Mouse (Mus musculus) lung, embryonic 16.5 days (tissue): ENCODE results near the gene 1600014C23Rik. TPM values are rescaled to one million over a fixed set of nuclear protein-coding genes. Genes with fewer than 3 reads are reported as not detected.
A peak's percentile ranks its signal among the peaks of the same experiment; 100 is the strongest.

Source experiments
- ATAC-seq: fragments of 200-750 bp; cut with Nextera tagmentation; 2 replicates; pipeline ENCODE4 v1.8.0; 2017; ENCODE audit warnings: low read depth, mild to moderate bottlenecking, moderate library complexity
- H3K27ac ChIP-seq: fragments of 300-500 bp; sonication (generic); 2 replicates; pipeline ENCODE4 v1.5.1; 2014; ENCODE audit warnings: mild to moderate bottlenecking, control low read depth, low read length
- H3K27me3 ChIP-seq: fragments of 300-500 bp; sonication (generic); 2 replicates; pipeline ENCODE4 v1.6.1; 2014; ENCODE audit warnings: low read depth, low read length, mixed read lengths; ENCODE audit not compliant: control insufficient read depth, insufficient read depth
- H3K36me3 ChIP-seq: fragments of 300-500 bp; sonication (generic); 2 replicates; pipeline ENCODE4 v1.6.1; 2014; ENCODE audit warnings: low read length; ENCODE audit not compliant: control insufficient read depth, insufficient read depth
- H3K4me1 ChIP-seq: fragments of 300-500 bp; sonication (generic); replicated peaks from 2 replicates; pipeline ENCODE4 v1.6.1; 2014; ENCODE audit warnings: low read length, mixed read lengths; ENCODE audit not compliant: control insufficient read depth, insufficient read depth
- H3K4me2 ChIP-seq: fragments of 300-500 bp; sonication (generic); 2 replicates; pipeline ENCODE4 v1.6.1; 2014; ENCODE audit warnings: low read depth, low read length, control low read depth
- H3K4me3 ChIP-seq: fragments of 300-500 bp; sonication (generic); 2 replicates; pipeline ENCODE4 v1.5.1; 2014; ENCODE audit warnings: mild to moderate bottlenecking, low read length, control low read depth
- H3K9ac ChIP-seq: fragments of 300-500 bp; sonication (generic); 2 replicates; pipeline ENCODE4 v1.6.1; 2014; ENCODE audit warnings: low read length, control low read depth
- H3K9me3 ChIP-seq: fragments of 300-500 bp; sonication (generic); 2 replicates; pipeline ENCODE4 v1.6.1; 2016; ENCODE audit warnings: low read length; ENCODE audit not compliant: control insufficient read depth
- WGBS: fragments of 180-500 bp; shearing (Covaris S2); extraction: QIAGEN DNeasy Blood & Tissue Kit; methylation state at CpG from one replicate; pipeline ENCODE4 v1.1.7; 2014; 5-methylcytosine and 5-hydroxymethylcytosine counted together
- polyA plus RNA-seq: library from polyadenylated mRNA; unstranded; fragments of >200 nt; fragmentation: Nextera tagmentation; extraction: Ambion mirVana; gene quantifications from 2 replicates; pipeline ENCODE4 v1.2.1, GENCODE M21; 2015

Gene 1600014C23Rik
- polyA plus RNA-seq, 1 experiment from 2014 or later = not detected

DNA sequence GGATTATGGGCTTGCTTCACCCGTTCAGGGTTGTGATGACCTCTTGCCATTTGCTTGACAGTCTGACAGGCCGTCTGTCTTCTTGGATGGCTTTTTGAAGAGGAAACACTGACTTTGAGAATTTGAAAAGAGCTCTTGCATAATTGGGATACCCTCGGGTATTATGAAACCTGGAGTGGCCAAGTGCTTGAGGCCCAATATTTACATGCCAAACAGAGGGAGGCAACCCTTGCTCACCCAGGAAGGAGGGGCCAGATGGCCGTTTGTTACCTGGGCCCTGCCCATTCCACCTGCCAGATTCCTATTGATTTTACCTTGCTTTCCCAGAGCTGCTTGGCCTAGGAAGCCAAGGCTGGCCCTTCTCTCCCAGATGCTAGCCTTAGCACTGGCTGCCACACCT lies 31.4 kb downstream of the 1600014C23Rik start:
- no peaks in the 10 kb centered on the region for H3K9me3 ChIP-seq

GRCm38 (mm10) chr17:45701236-45701591 lies 32.4 kb downstream of the 1600014C23Rik start:
- Histone ChIP-seq H3K4me2 (no peak overlapping the region), H3K4me3 (no peak overlapping the region), H3K27ac (no peak overlapping the region), H3K9me3 (no peaks in the 10 kb centered on the region), H3K9ac (no peak overlapping the region), H3K27me3 (no peaks in the 10 kb centered on the region), H3K4me1 (peaks cover 26% of the 10 kb centered on the region), H3K36me3 (peaks cover 11% of the 10 kb centered on the region)
- no peak for ATAC-seq
- WGBS = 71% methylated on average over 9 of the region's 9 CpGs

More for the DNA sequence above, 31.4 kb downstream of the 1600014C23Rik start:
- H3K9ac ChIP-seq = no peak overlapping the region
- H3K27me3 ChIP-seq = no peaks in the 10 kb centered on the region
- no peak overlapping the region for H3K4me2 ChIP-seq
- H3K27ac ChIP-seq = peak overlapping the region; percentile 77
- ATAC-seq = peak; percentile 72; the same call in 1 of the 2 replicates
- H3K36me3 ChIP-seq = peaks cover 9% of the 10 kb centered on the region
- 21% methylated on average over 4 of the region's 4 CpGs for WGBS
- peaks cover 20% of the 10 kb centered on the region for H3K4me1 ChIP-seq
- H3K4me3 ChIP-seq = no peak overlapping the region

GRCm38 (mm10) chr17:45700496-45701235 lies 33.0 kb downstream of the 1600014C23Rik start:
- ATAC-seq = no peak

GRCm38 (mm10) chr17:45699039-45699740 lies 34.5 kb downstream of the 1600014C23Rik start:
- peaks cover 11% of the 10 kb centered on the region for H3K36me3 ChIP-seq
- peaks cover 39% of the 10 kb centered on the region for H3K4me1 ChIP-seq
- H3K4me3 ChIP-seq = no peak overlapping the region
- no peak overlapping the region for H3K4me2 ChIP-seq
- H3K27me3 ChIP-seq = no peaks in the 10 kb centered on the region
- H3K9me3 ChIP-seq = no peaks in the 10 kb centered on the region
- H3K9ac ChIP-seq = no peak overlapping the region
- WGBS = 61% methylated on average over 3 of the region's 3 CpGs
- ATAC-seq = no peak
- no peak overlapping the region for H3K27ac ChIP-seq

More at GRCm38 (mm10) chr17:45700496-45701235, 33.0 kb downstream of the 1600014C23Rik start:
- Histone ChIP-seq H3K27me3 (no peaks in the 10 kb centered on the region), H3K36me3 (peaks cover 11% of the 10 kb centered on the region), H3K4me3 (no peak overlapping the region), H3K27ac (no peak overlapping the region), H3K4me2 (no peak overlapping the region), H3K9me3 (no peaks in the 10 kb centered on the region), H3K4me1 (peaks cover 26% of the 10 kb centered on the region), H3K9ac (no peak overlapping the region)
- 47% methylated on average over 9 of the region's 16 CpGs for WGBS

- no peak for ATAC-seq
- Histone ChIP-seq H3K9ac (no peak overlapping the region), H3K9me3 (no peaks in the 10 kb centered on the region), H3K36me3 (peaks cover 11% of the 10 kb centered on the region), H3K27ac (no peak overlapping the region), H3K27me3 (no peaks in the 10 kb centered on the region), H3K4me2 (no peak overlapping the region), H3K4me3 (no peak overlapping the region), H3K4me1 (peaks cover 47% of the 10 kb centered on the region)
- WGBS = 64% methylated on average over 6 of the region's 6 CpGs
These were observed 35.3 kb downstream of the 1600014C23Rik start for GRCm38 (mm10) chr17:45698368-45698767.

- no peak for ATAC-seq
- Histone ChIP-seq H3K9me3 (no peaks in the 10 kb centered on the region), H3K36me3 (peaks cover 11% of the 10 kb centered on the region), H3K9ac (no peak overlapping the region), H3K27ac (peak overlapping the region; percentile 18; the same call in 1 of the 2 replicates), H3K27me3 (no peaks in the 10 kb centered on the region), H3K4me2 (no peak overlapping the region), H3K4me1 (peaks cover 50% of the 10 kb centered on the region), H3K4me3 (no peak overlapping the region)
- WGBS = 86% methylated on average over 9 of the region's 9 CpGs
These were observed 36.7 kb downstream of the 1600014C23Rik start for GRCm38 (mm10) chr17:45696981-45697380.

- no peaks in the 10 kb centered on the region for H3K9me3 ChIP-seq
- no peak overlapping the region for H3K4me2 ChIP-seq
- no peak for ATAC-seq
- peak overlapping the region; percentile 18; the same call in 1 of the 2 replicates for H3K9ac ChIP-seq
- no peaks in the 10 kb centered on the region for H3K27me3 ChIP-seq
- H3K4me1 ChIP-seq = peaks cover 46% of the 10 kb centered on the region
- H3K4me3 ChIP-seq = no peak overlapping the region
- peaks cover 11% of the 10 kb centered on the region for H3K36me3 ChIP-seq
- peak overlapping the region; percentile 9 for H3K27ac ChIP-seq
- 56% methylated on average over 21 of the region's 23 CpGs for WGBS
These were observed 38.2 kb downstream of the 1600014C23Rik start for GRCm38 (mm10) chr17:45695227-45696120.

DNA sequence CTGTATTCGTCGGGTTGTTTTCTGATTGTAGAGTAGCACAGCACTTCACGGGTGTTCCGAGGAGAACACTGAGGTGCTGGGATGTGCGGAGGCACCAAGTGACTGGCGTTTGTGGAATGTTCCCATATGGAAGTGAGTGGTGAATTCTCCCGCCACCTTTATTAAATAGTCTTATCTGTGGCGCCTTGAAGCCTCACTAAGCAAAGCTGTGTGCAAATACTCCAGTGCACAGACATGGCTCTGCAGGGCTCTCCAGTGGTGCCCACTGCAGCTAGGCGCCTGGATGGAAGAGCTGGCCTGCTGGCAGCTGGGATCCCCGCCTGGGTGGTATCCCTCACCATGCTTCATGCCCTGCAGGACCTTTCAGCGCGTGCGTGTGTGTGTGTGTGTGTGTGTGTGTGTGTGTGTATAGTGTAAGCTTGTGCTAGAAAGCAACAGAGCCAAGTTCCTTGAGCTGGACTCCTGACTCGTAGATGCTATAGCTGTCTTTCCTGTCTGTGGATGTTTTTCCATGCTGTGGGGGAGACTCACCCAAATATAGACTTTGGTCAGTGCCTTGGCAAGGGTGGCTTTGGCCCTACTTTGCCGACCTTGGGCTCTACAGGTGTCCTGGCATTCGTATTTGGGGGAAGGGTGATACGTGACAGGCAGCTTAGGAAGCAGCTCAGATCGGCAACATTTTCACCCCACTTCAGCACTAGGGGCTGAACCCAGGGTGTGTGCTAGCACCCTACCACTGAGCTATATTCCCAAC lies 39.7 kb downstream of the 1600014C23Rik start:
- H3K9me3 ChIP-seq = no peaks in the 10 kb centered on the region
- H3K4me1 ChIP-seq = peaks cover 48% of the 10 kb centered on the region
- H3K4me3 ChIP-seq = no peak overlapping the region
- 33% methylated on average over 18 of the region's 18 CpGs for WGBS
- peak; percentile 89 for ATAC-seq
- peak overlapping the region; percentile 36 for H3K4me2 ChIP-seq
- H3K27ac ChIP-seq = peak overlapping the region; percentile 93
- H3K9ac ChIP-seq = peak overlapping the region; percentile 12; the same call in 1 of the 2 replicates
- H3K27me3 ChIP-seq = no peaks in the 10 kb centered on the region
- H3K36me3 ChIP-seq = peaks cover 11% of the 10 kb centered on the region
